Mouse (Mus musculus) MEL (cell line): ENCODE data around the gene Foxr1.

Source experiments
- CTCF ChIP-seq, 3 experiments: IDR thresholded peaks in 2 of 3; conservative IDR thresholded peaks in 1 of 3; 2 replicates each; pipeline ENCODE4 v1.5.1; 2011 to 2012; ENCODE audit warnings: low read length in 3 of 3, low read depth in 2 of 3, mild to moderate bottlenecking in 2 of 3, improper control_type of control experiment in 1 of 3, inconsistent platforms in 1 of 3, mixed read lengths in 1 of 3, moderate library complexity in 1 of 3; ENCODE audit not compliant: control insufficient read depth in 1 of 3, insufficient read depth in 1 of 3, poor library complexity in 1 of 3, severe bottlenecking in 1 of 3
- HCFC1 ChIP-seq: IDR thresholded peaks from 2 replicates; pipeline ENCODE4 v1.6.1; 2012; ENCODE audit warnings: low read depth, mild to moderate bottlenecking, inconsistent platforms, low read length, improper control_type of control experiment, moderate library complexity
- MAX ChIP-seq: IDR thresholded peaks from 2 replicates; pipeline ENCODE4 v1.6.1; 2011; ENCODE audit warnings: low read length, improper control_type of control experiment
- POLR2A ChIP-seq, 2 experiments: IDR thresholded peaks; 2 replicates each; pipeline ENCODE4 v1.6.1; 2011 to 2012; ENCODE audit warnings: low read length in 2 of 2, mild to moderate bottlenecking in 2 of 2, control low read depth in 1 of 2, improper control_type of control experiment in 1 of 2, low read depth in 1 of 2, moderate library complexity in 1 of 2; ENCODE audit not compliant: control insufficient read depth in 1 of 2, insufficient read depth in 1 of 2, poor library complexity in 1 of 2
- RAD21 ChIP-seq: IDR thresholded peaks from 2 replicates; pipeline ENCODE4 v1.6.1; 2011; ENCODE audit warnings: mild to moderate bottlenecking, low read depth, low read length, improper control_type of control experiment
- TAL1 ChIP-seq: IDR thresholded peaks from 2 replicates; pipeline ENCODE4 v1.6.1; 2012; ENCODE audit warnings: mild to moderate bottlenecking, inconsistent platforms, low read length, moderate library complexity, mixed read lengths

- TF ChIP-seq TAL1: no peak
- TF ChIP-seq CTCF (IDR thresholded peaks at IDR 0.05 in 2 of 3, conservative IDR thresholded peaks at IDR 0.05 in 1 of 3; ENCODE audit: control insufficient read depth in 1 of 3, insufficient read depth in 1 of 3, low read depth in 2 of 3, low read length in 3 of 3, poor library complexity in 1 of 3, severe bottlenecking in 1 of 3): no peak
- TF ChIP-seq RAD21: no peak
- no peak for TF ChIP-seq POLR2A (IDR thresholded peaks at IDR 0.05; ENCODE audit: control insufficient read depth in 1 of 2, insufficient read depth in 1 of 2, low read depth in 1 of 2, low read length in 2 of 2, poor library complexity in 1 of 2)
- TF ChIP-seq HCFC1: no peak
- TF ChIP-seq MAX: no peak
Measured at GRCm38 (mm10) chr9:44399114-44399794, 41.7 kb downstream of the Foxr1 start.
